Mouse (Mus musculus) forebrain, embryonic 10.5 days (tissue): ENCODE measurements at regions not wholly inside any gene's neighbourhood (a gene's known extent, or its start where the extent isn't known, plus 50 kb on each side); places are given as distances from the start of the nearest gene placed in this dataset.
A peak's percentile ranks its signal among the peaks of the same experiment; 100 is the strongest.

Experiments
- DNase-seq: peaks from one replicate; pipeline ENCODE4 v3.0.0-alpha.2; 2017; ENCODE audit warnings: low spot score; ENCODE audit errors: extremely low spot score
- H3K27ac ChIP-seq: fragments of 300-500 bp; sonication (generic); 2 replicates; pipeline ENCODE4 v1.5.1; 2016; ENCODE audit warnings: mild to moderate bottlenecking
- H3K27me3 ChIP-seq: fragments of 300-500 bp; sonication (generic); 2 replicates; pipeline ENCODE4 v1.6.1; 2016; ENCODE audit warnings: mild to moderate bottlenecking; ENCODE audit not compliant: poor library complexity, severe bottlenecking
- H3K36me3 ChIP-seq: fragments of 300-500 bp; sonication (generic); replicated peaks from 2 replicates; pipeline ENCODE4 v1.6.1; 2016; ENCODE audit warnings: mild to moderate bottlenecking, moderate library complexity
- H3K4me1 ChIP-seq: fragments of 300-500 bp; sonication (generic); 2 replicates; pipeline ENCODE4 v1.6.1; 2016
- H3K4me3 ChIP-seq: fragments of 300-500 bp; sonication (generic); 2 replicates; pipeline ENCODE4 v1.5.1; 2016; ENCODE audit warnings: mild to moderate bottlenecking, moderate library complexity
- H3K9me3 ChIP-seq: fragments of 300-500 bp; sonication (generic); 2 replicates; pipeline ENCODE4 v1.6.1; 2016; ENCODE audit warnings: mild to moderate bottlenecking, moderate library complexity
- WGBS: fragments of 180-500 bp; shearing (Covaris S2); methylation state at CpG from one replicate; pipeline ENCODE4 v1.1.7; 2016; 5-methylcytosine and 5-hydroxymethylcytosine counted together

- WGBS, result 85% methylated on average over 3 of the region's 3 CpGs
- H3K4me1 ChIP-seq, result peaks cover 76% of the 10 kb centered on the region
- DNase-seq, result no peak
Observed at GRCm38 (mm10) chr14:25399286-25399685, 59.7 kb upstream of the Zmiz1 start.

DNA sequence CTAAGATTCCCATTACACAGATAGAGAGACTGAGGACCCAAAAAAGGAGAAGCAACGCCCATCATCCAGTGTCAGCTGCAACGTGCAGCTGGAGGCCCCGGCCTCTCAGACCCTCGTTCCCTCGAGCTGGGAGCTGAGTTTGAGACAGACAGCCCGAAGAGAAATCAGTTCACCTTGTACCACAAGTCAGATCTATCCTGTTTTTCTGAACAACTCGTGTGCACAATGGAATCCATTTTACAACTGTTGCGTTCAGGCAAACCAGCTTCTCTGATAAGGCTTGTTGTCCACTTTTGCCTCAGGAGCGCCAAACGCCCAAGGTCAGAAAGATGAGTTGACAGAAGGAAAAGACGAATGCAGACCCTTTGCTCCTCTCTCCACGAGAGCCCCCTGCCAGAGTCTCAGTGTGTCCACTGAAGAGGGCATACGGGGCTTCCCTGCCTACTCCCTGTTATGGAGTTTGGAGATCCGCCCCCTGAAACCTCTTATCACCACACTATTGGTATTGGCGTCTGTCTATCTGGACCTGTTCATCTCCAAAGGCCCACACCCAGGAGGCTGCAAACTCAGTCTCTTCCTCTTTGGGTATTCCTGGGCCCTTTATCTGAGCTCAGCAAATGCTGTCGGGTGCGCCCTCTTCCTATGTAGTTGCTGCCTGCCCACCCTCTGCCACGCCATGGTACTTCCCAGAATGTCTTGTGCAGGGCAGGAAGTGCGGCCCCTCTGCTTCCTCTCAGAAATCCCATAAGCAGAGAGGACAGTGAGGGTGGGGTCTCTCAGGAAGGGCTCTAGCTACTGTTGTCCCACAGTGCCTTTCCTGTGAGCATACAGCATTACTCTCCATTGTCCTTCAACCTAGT lies 57.7 kb upstream of the Zmiz1 start:
- Histone ChIP-seq H3K4me1 (peaks cover 59% of the 10 kb centered on the region), H3K27ac (peak overlapping the region; percentile 65), H3K36me3 (no peaks in the 10 kb centered on the region), H3K4me3 (no peak overlapping the region), H3K9me3 (no peaks in the 10 kb centered on the region), H3K27me3 (peaks cover 39% of the 10 kb centered on the region)
- 89% methylated on average over 19 of the region's 19 CpGs for WGBS
- no peak for DNase-seq

More at GRCm38 (mm10) chr14:25399286-25399685, 59.7 kb upstream of the Zmiz1 start:
- Histone ChIP-seq H3K27me3 (peaks cover 38% of the 10 kb centered on the region), H3K27ac (peak overlapping the region; percentile 93), H3K36me3 (no peaks in the 10 kb centered on the region), H3K9me3 (no peaks in the 10 kb centered on the region), H3K4me3 (no peak overlapping the region)

DNA sequence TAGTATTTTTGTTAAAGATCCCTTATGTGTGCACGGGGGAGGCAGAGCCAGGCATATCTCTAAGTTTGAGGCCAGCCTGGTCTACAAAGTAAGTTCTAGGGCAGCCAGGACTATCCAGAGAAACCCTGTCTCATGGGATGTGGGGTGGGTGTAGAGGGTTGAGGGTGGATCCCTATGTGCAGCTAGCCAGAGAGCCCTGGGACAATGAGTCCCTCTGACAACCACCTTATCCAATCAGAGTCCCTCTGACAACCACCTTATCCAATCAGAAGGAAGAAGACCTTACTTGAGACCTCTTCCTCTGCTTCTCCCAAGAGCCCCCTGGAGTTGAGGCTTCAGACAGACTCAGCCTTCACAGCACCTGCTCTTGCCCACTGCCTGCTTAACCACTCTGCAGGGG lies 56.6 kb upstream of the Zmiz1 start:
- no peaks in the 10 kb centered on the region for H3K9me3 ChIP-seq
- peaks cover 39% of the 10 kb centered on the region for H3K27me3 ChIP-seq
- DNase-seq, result no peak
- H3K4me3 ChIP-seq, result no peak overlapping the region
- H3K27ac ChIP-seq, result peak overlapping the region; percentile 65
- H3K36me3 ChIP-seq, result no peaks in the 10 kb centered on the region
- 86% methylated on average over 1 of the region's 1 CpGs for WGBS
- peaks cover 53% of the 10 kb centered on the region for H3K4me1 ChIP-seq

DNA sequence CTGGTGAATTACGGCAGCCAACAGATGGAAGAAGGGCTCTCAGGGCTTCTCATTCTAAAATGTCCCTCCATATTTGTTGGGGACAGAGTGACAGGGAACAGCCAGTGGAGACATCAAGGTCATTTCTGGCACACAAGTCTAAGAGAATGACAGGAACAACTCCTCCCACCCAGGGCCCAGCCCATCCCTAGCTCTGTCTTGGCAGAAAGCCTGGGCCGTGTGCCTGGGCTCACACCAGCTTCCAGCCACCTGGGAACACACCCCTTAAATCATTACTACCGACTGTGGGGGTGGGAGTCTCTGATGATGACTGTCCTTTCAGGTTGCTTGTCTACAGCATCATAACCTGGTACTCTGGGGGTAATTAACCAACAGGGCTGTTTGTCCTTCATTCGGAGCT lies 53.8 kb upstream of the Zmiz1 start:
- Histone ChIP-seq H3K36me3 (no peaks in the 10 kb centered on the region), H3K4me1 (peaks cover 29% of the 10 kb centered on the region), H3K4me3 (no peak overlapping the region), H3K27me3 (peaks cover 28% of the 10 kb centered on the region), H3K9me3 (no peaks in the 10 kb centered on the region), H3K27ac (no peak overlapping the region)
- WGBS, result 88% methylated on average over 4 of the region's 4 CpGs
- no peak for DNase-seq

DNA sequence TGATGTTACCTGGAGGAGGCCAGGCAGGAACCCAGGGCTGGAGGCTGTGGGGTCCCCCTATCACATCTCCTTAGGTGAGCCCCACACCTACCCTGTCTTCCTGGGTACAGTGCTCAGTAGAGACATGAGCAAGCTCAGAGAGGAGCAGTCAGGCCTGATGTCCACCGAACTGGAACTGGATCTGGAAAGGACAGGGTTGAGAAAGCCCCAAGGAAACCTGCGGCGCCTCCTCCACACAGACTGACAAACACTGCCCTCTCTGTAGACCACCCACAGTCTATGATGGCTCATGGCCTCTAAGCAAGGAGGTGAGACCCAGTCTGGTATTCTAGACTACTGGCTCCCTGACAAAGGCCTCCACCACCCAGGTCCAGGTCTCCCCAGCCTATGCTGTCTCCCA lies 52.9 kb upstream of the Zmiz1 start:
- Histone ChIP-seq H3K4me1 (peaks cover 33% of the 10 kb centered on the region), H3K27ac (0 out of 2 replicates have a peak overlapping the region, but pooled peaks have one; percentile 32), H3K27me3 (peaks cover 22% of the 10 kb centered on the region), H3K4me3 (no peak overlapping the region), H3K9me3 (no peaks in the 10 kb centered on the region), H3K36me3 (no peaks in the 10 kb centered on the region)
- no peak for DNase-seq
- WGBS, result 92% methylated on average over 3 of the region's 3 CpGs

DNA sequence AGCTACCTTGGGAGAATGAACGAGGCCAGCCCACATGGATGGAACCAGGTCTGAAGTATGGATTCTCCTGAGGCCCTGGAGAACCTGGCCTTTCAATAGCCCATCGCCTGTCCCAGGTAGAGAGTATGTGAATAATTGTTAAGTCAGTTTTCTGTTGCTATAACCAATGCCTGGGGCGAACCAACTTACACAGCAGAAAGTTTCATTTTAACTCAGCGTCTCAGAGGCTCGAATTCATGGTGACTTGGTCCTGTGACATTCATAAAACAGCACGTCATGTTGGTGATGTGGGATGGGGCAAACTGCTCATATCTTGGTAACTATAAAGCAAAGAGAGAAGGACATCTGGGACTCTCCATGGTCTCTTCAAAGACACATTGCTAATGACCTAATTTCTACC lies 52.4 kb upstream of the Zmiz1 start:
- no peaks in the 10 kb centered on the region for H3K9me3 ChIP-seq
- H3K4me1 ChIP-seq, result peaks cover 36% of the 10 kb centered on the region
- H3K4me3 ChIP-seq, result no peak overlapping the region
- no peak overlapping the region for H3K27ac ChIP-seq
- DNase-seq, result no peak
- H3K36me3 ChIP-seq, result no peaks in the 10 kb centered on the region
- peaks cover 22% of the 10 kb centered on the region for H3K27me3 ChIP-seq
- 91% methylated on average over 6 of the region's 6 CpGs for WGBS

DNA sequence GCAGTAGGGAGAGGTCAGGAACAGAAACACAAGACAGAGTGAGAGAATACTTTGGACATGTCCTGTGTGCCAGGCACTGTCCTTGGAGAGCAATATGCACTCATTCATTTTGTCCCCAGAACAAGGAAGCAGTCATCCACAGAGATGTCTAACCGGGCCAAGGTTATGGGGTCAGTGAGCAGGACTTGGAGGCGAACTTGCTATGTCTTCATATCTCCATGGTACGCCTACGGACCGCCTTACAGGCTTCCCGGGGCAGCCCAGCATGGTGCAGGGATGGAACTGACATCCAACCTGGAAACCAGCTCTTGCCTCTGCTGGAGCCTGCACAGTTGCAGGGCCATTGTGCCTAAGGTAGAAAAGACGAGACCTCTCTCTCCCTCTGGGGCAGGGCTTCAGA lies 51.9 kb upstream of the Zmiz1 start:
- WGBS, result 86% methylated on average over 7 of the region's 7 CpGs
- DNase-seq, result no peak
- no peaks in the 10 kb centered on the region for H3K36me3 ChIP-seq
- H3K27ac ChIP-seq, result peak overlapping the region; percentile 51; the same call in 1 of the 2 replicates
- H3K4me1 ChIP-seq, result peaks cover 34% of the 10 kb centered on the region
- H3K27me3 ChIP-seq, result peaks cover 19% of the 10 kb centered on the region
- no peak overlapping the region for H3K4me3 ChIP-seq
- H3K9me3 ChIP-seq, result no peaks in the 10 kb centered on the region
